Mouse (Mus musculus): ENCODE results near the gene Chchd6. TPM values are rescaled to one million over a fixed set of nuclear protein-coding genes. Genes with fewer than 3 reads are reported as not detected.
A peak's percentile ranks its signal among the peaks of the same experiment; 100 is the strongest.

Chchd6 gene
- polyA plus RNA-seq, 1 experiment from 2014 or later: 55.0 TPM

GRCm38 (mm10) chr6:89552321-89553011, 43.0 kb downstream of the Chchd6 start:
- no peak overlapping the region for H3K4me2 ChIP-seq (replicated peaks)
- 90% methylated on average over 6 of the region's 6 CpGs for WGBS
- no peak overlapping the region for H3K9ac ChIP-seq
- H3K27me3 ChIP-seq: no peaks in the 10 kb centered on the region
- no peak overlapping the region for H3K4me3 ChIP-seq
- H3K9me3 ChIP-seq: no peaks in the 10 kb centered on the region
- no peak for ATAC-seq (ENCODE audit: low FRiP score, low read depth)
- H3K27ac ChIP-seq: no peak overlapping the region
- H3K36me3 ChIP-seq: no peaks in the 10 kb centered on the region
- 0 out of 2 replicates have a peak, but pooled peaks cover 3% of the 10 kb centered on the region for H3K4me1 ChIP-seq

DNA sequence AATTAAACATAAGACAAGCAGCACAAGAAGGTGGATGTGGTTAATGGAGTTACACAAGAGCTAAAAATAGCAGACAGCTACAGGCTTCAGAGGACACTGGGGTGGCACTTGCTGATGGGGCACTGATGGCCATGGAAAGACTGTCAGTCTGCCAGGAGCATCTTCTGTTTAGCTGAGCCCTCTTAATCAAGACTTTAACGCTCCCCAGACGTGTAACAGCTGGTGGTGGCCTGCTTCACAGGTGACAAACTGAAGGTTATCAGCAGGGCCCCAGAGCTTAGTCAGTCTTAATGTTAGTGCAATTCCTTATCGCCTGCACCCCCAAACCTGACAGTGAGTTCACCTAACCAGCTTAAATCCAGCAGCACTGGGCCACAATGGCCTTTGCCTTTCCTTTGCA, 46.3 kb downstream of the Chchd6 start:
- no peak for ATAC-seq (ENCODE audit: low FRiP score, low read depth)
- Histone ChIP-seq H3K36me3 (no peaks in the 10 kb centered on the region), H3K27me3 (no peaks in the 10 kb centered on the region), H3K4me1 (0 out of 2 replicates have a peak, but pooled peaks cover 3% of the 10 kb centered on the region), H3K4me3 (no peak overlapping the region), H3K27ac (no peak overlapping the region), H3K4me2 (replicated peaks) (no peak overlapping the region), H3K9ac (no peak overlapping the region), H3K9me3 (no peaks in the 10 kb centered on the region)
- WGBS: 55% methylated on average over 3 of the region's 3 CpGs

- ATAC-seq (ENCODE audit: low FRiP score, low read depth): no peak
- Histone ChIP-seq H3K27ac (no peak overlapping the region), H3K4me3 (no peak overlapping the region), H3K9me3 (no peaks in the 10 kb centered on the region), H3K36me3 (no peaks in the 10 kb centered on the region), H3K9ac (no peak overlapping the region), H3K4me1 (0 out of 2 replicates have a peak, but pooled peaks cover under 1% of the 10 kb centered on the region), H3K4me2 (replicated peaks) (no peak overlapping the region), H3K27me3 (no peaks in the 10 kb centered on the region)
- WGBS: 85% methylated on average over 3 of the region's 3 CpGs
Measured at GRCm38 (mm10) chr6:89547951-89548350, 47.5 kb downstream of the Chchd6 start.

DNA sequence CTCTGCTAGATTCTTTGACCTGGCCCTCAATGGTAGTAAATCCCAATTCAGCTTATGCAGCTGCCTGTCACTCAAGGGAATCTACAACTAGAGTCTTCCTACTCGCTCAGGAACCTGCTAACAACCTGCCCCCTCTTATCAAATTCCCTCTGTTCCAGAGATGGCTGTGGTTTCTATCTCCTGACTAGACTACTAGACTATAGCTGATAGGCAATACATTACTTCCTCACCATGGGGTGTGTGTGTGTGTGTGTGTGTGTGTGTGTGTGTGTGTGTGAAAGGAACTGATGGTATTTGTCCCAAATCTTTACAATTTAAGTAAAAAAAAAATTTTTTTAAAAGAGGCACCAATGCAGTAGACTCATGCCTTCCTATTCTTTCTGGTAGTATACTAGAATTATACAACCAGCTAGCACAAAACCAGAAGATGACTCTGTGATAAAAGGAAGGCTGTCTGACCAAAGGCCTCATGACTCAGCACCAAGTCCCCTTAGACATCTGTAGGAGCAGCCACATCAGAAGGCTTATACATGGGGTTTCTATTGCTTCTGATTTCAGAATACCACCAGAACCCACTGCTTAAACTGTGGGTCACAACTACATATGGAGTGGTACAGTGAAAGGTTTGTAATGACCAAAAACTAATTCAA, 57.2 kb downstream of the Chchd6 start:
- Histone ChIP-seq H3K27me3 (no peaks in the 10 kb centered on the region), H3K4me2 (replicated peaks) (no peak overlapping the region), H3K4me1 (no peaks in the 10 kb centered on the region), H3K9me3 (no peaks in the 10 kb centered on the region), H3K9ac (no peak overlapping the region), H3K4me3 (no peak overlapping the region), H3K27ac (no peak overlapping the region), H3K36me3 (no peaks in the 10 kb centered on the region)
- WGBS: 76% methylated on average over 1 of the region's 1 CpGs
- no peak for ATAC-seq (ENCODE audit: low FRiP score, low read depth)

DNA sequence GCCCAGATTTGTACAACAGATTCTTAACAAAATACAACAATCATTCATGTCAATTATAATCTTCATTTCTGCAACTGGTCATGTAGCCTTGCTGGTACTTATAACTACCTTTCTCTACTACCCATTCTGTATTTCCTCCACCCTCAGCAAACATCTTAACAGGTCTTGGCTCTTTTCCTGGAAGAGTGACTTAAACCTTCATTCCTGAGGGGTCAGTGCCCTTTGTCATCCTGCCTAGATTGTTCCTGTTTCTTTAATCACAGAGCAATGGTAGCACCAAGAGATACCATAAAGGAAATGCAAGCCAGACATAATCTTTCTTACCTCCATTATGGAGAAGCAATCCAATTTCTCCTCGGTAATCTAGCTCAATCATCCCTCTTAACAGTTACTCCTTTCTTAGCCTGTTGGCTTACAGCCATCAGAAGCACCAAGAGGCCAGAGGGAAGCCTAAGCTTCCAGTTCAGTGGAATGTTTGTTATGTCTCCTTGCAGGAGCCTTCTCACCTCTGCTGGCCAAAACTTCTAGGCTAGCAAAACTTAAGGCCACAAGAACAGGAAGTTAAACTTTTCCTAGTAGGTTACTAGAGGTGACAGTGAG, 59.7 kb downstream of the Chchd6 start:
- Histone ChIP-seq H3K4me1 (no peaks in the 10 kb centered on the region), H3K4me3 (no peak overlapping the region), H3K9me3 (no peaks in the 10 kb centered on the region), H3K9ac (no peak overlapping the region), H3K36me3 (no peaks in the 10 kb centered on the region), H3K27me3 (no peaks in the 10 kb centered on the region), H3K27ac (no peak overlapping the region), H3K4me2 (replicated peaks) (no peak overlapping the region)
- WGBS: 74% methylated on average over 1 of the region's 1 CpGs
- ATAC-seq (ENCODE audit: low FRiP score, low read depth): no peak

- ATAC-seq (ENCODE audit: low FRiP score, low read depth): no peak
- no peaks in the 10 kb centered on the region for H3K4me1 ChIP-seq
- H3K27me3 ChIP-seq: no peaks in the 10 kb centered on the region
- no peak overlapping the region for H3K4me2 ChIP-seq (replicated peaks)
- H3K9ac ChIP-seq: no peak overlapping the region
- WGBS: 70% methylated on average over 2 of the region's 2 CpGs
- H3K4me3 ChIP-seq: no peak overlapping the region
- no peak overlapping the region for H3K27ac ChIP-seq
- no peaks in the 10 kb centered on the region for H3K9me3 ChIP-seq
- no peaks in the 10 kb centered on the region for H3K36me3 ChIP-seq
Measured at GRCm38 (mm10) chr6:89524766-89525165, 70.7 kb downstream of the Chchd6 start.

- peaks cover 8% of the 10 kb centered on the region; the same call in 1 of the 2 replicates for H3K4me1 ChIP-seq
- ATAC-seq (ENCODE audit: low FRiP score, low read depth): no peak
Measured at GRCm38 (mm10) chr6:89510154-89510553, 85.3 kb downstream of the Chchd6 start.

GRCm38 (mm10) chr6:89508725-89509124, 86.7 kb downstream of the Chchd6 start:
- H3K4me2 ChIP-seq (replicated peaks): no peak overlapping the region
- no peak overlapping the region for H3K4me3 ChIP-seq
- WGBS: 44% methylated on average over 2 of the region's 2 CpGs
- no peaks in the 10 kb centered on the region for H3K27me3 ChIP-seq
- H3K27ac ChIP-seq: no peak overlapping the region
- peaks cover 8% of the 10 kb centered on the region; the same call in 1 of the 2 replicates for H3K4me1 ChIP-seq
- H3K9ac ChIP-seq: no peak overlapping the region
- H3K36me3 ChIP-seq: no peaks in the 10 kb centered on the region
- no peak for ATAC-seq (ENCODE audit: low FRiP score, low read depth)
- H3K9me3 ChIP-seq: no peaks in the 10 kb centered on the region

More at GRCm38 (mm10) chr6:89510154-89510553, 85.3 kb downstream of the Chchd6 start:
- no peak overlapping the region for H3K4me2 ChIP-seq (replicated peaks)
- no peak overlapping the region for H3K9ac ChIP-seq
- no peaks in the 10 kb centered on the region for H3K9me3 ChIP-seq
- H3K27ac ChIP-seq: no peak overlapping the region
- no peaks in the 10 kb centered on the region for H3K36me3 ChIP-seq
- H3K4me3 ChIP-seq: no peak overlapping the region
- no peaks in the 10 kb centered on the region for H3K27me3 ChIP-seq

- no peak overlapping the region for H3K27ac ChIP-seq
- H3K4me1 ChIP-seq: peaks cover 8% of the 10 kb centered on the region; the same call in 1 of the 2 replicates
- H3K4me3 ChIP-seq: no peak overlapping the region
- no peaks in the 10 kb centered on the region for H3K36me3 ChIP-seq
- no peak overlapping the region for H3K4me2 ChIP-seq (replicated peaks)
- H3K9ac ChIP-seq: no peak overlapping the region
- no peaks in the 10 kb centered on the region for H3K9me3 ChIP-seq
- no peaks in the 10 kb centered on the region for H3K27me3 ChIP-seq
- no peak for ATAC-seq (ENCODE audit: low FRiP score, low read depth)
Measured at GRCm38 (mm10) chr6:89508263-89508662, 87.2 kb downstream of the Chchd6 start.

DNA sequence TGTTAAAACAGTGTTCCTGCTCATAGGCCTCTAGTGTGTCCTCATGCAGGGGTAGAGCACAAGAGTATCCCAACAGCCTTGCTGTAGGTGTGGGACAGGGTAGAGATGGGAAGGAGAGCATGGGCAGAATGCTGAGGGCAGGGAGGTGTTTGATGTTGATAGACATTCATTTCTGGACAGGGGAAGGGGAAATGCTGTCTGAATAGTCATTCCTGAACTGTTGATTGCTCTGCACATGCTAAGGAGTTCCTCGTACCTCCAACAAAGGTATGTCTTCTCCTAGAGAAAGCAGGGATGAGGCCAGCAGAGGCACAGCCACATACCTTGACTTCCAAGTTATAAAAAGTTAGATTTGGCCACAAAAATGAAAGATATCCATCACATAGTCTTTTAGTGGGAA, 95.5 kb downstream of the Chchd6 start:
- no peaks in the 10 kb centered on the region for H3K36me3 ChIP-seq
- H3K27me3 ChIP-seq: no peaks in the 10 kb centered on the region
- no peak overlapping the region for H3K27ac ChIP-seq
- peaks cover 22% of the 10 kb centered on the region for H3K4me1 ChIP-seq
- no peak overlapping the region for H3K9ac ChIP-seq
- H3K9me3 ChIP-seq: no peaks in the 10 kb centered on the region
- ATAC-seq (ENCODE audit: low FRiP score, low read depth): no peak
- WGBS: 100% methylated on average over 1 of the region's 1 CpGs
- H3K4me3 ChIP-seq: no peak overlapping the region
- H3K4me2 ChIP-seq (replicated peaks): no peak overlapping the region

GRCm38 (mm10) chr6:89498764-89499516, 96.5 kb downstream of the Chchd6 start:
- WGBS: 32% methylated on average over 6 of the region's 6 CpGs
- Histone ChIP-seq H3K4me3 (no peak overlapping the region), H3K36me3 (no peaks in the 10 kb centered on the region), H3K4me2 (replicated peaks) (no peak overlapping the region), H3K9me3 (no peaks in the 10 kb centered on the region), H3K4me1 (peaks cover 22% of the 10 kb centered on the region), H3K27ac (peak overlapping the region; percentile 70; the same call in 1 of the 2 replicates), H3K9ac (0 out of 2 replicates have a peak overlapping the region, but pooled peaks have one; percentile 0), H3K27me3 (no peaks in the 10 kb centered on the region)
- ATAC-seq (ENCODE audit: low FRiP score, low read depth): peak; percentile 85

DNA sequence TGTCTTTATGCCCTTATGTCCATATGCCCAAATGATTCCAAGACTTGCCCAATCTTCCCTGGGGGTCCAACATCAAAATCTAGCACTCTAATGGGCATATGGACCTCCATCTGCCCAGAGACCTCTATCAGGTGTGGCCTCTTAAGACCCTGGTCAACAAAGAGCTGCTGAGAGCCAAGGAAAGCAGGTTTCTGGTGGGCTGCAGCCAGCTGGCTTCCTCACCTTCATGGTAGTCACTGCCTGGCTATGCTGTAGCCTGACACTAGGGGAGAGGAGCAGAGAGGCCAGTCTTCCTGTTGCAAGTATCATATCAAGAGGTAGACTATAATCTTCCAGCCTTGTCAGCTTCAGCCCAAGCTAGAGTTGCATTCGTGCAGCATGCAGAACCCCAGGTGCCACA, 98.5 kb downstream of the Chchd6 start:
- Histone ChIP-seq H3K9ac (no peak overlapping the region), H3K36me3 (no peaks in the 10 kb centered on the region), H3K4me1 (peaks cover 22% of the 10 kb centered on the region), H3K27ac (no peak overlapping the region), H3K4me3 (no peak overlapping the region), H3K27me3 (no peaks in the 10 kb centered on the region), H3K4me2 (replicated peaks) (no peak overlapping the region), H3K9me3 (no peaks in the 10 kb centered on the region)
- no peak for ATAC-seq (ENCODE audit: low FRiP score, low read depth)
- WGBS: 82% methylated on average over 1 of the region's 1 CpGs
